Comparison of ENCODE assay signal across 10 mouse cellular contexts in the genomic region with DNA sequence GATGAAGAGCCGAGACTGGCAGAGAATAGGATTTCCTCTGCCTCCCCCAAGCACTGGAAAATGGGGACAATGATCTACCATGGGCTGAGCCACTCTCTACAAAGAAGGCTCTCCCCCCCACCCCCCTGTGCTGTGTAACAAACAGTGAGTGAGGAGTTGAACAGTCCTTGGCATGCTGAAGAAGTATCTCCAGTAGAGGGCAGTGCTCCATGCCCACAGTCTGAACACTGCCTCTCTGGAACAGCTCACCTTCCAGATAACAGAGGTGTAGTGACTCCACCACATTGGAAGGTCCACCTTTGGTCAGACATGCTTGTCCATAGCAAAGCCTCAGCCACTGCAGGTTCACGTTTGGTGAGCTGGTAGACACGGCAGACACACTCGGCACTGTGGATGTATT.
DNase-seq lines count a peak whose midpoint lies in the region; ATAC-seq and TF ChIP-seq lines count a peak whose summit lies in the region.
"Had no signal": no experiment of that assay in that cellular context is flagged by ENCODE, and none has a peak within 500 bp of the region (broad histone marks: within the 10 kb centered on the region; RNA-seq: fewer than 3 reads in every experiment).

No protein-coding gene starts in this region.

- H3K27me3 ChIP-seq in kidney, postnatal 0 days (ENCODE audit: insufficient read depth, low read length) = no peaks in the 10 kb centered on the region
- H3K27me3 ChIP-seq: embryonic facial prominence, embryonic 13.5 days had no signal

- no peaks in the 10 kb centered on the region for H3K4me1 ChIP-seq in kidney, postnatal 0 days (replicated peaks; ENCODE audit: insufficient read depth, low read length)

- H3K9me3 ChIP-seq in kidney, postnatal 0 days (replicated peaks; ENCODE audit: low read length) = no peaks in the 10 kb centered on the region
- H3K9me3 ChIP-seq: embryonic facial prominence, embryonic 13.5 days had no signal

- peak; percentile 85 for TF ChIP-seq CTCF in kidney, postnatal 0 days (IDR thresholded peaks at IDR 0.05; ENCODE audit: low read depth)

- H3K4me2 ChIP-seq in kidney, postnatal 0 days (ENCODE audit: low read length) = no peak overlapping the region
- H3K4me2 ChIP-seq: embryonic facial prominence, embryonic 13.5 days had no signal

- no peaks in the 10 kb centered on the region for H3K36me3 ChIP-seq in kidney, postnatal 0 days (ENCODE audit: insufficient read depth, low read length)
- H3K36me3 ChIP-seq: embryonic facial prominence, embryonic 13.5 days had no signal

- no peak for ATAC-seq in kidney, postnatal 0 days (replicated peaks; ENCODE audit: low FRiP score, low read depth)

- DNase-seq in ovary, postnatal 14 days (ENCODE audit: low spot score) = peak; percentile 12
- no peak for DNase-seq in ovary, postnatal 36 days (ENCODE audit: low spot score)
- DNase-seq in cerebellum, adult 11-12 months = peak; percentile 4
- DNase-seq in gonadal fat pad, adult 2 months (ENCODE audit: low read depth) = peak; percentile 6
- DNase-seq in kidney, postnatal 0 days (ENCODE audit: low spot score) = peak; percentile 76
- DNase-seq in lung, postnatal 25 days (ENCODE audit: low spot score) = peak; percentile 71
- peak; percentile 61 to 63 for DNase-seq in spleen, postnatal 36 days (ENCODE audit: low spot score in 2 of 2)
- DNase-seq in right cerebral cortex, postnatal 4 days = no peak

- H3K4me3 ChIP-seq in kidney, postnatal 0 days (replicated peaks; ENCODE audit: low read depth, low read length) = no peak overlapping the region
- H3K4me3 ChIP-seq: embryonic facial prominence, embryonic 13.5 days; myocyte had no signal

- H3K27ac ChIP-seq in kidney, postnatal 0 days = no peak overlapping the region
- H3K27ac ChIP-seq: embryonic facial prominence, embryonic 13.5 days had no signal

- no peak overlapping the region for H3K9ac ChIP-seq in kidney, postnatal 0 days (ENCODE audit: low read depth, low read length)
- H3K9ac ChIP-seq: embryonic facial prominence, embryonic 13.5 days had no signal

- 83% methylated on average over 4 of the region's 4 CpGs for WGBS in kidney, postnatal 0 days

Comparison
In these comparisons a context has a peak if more than half of its experiments do, and no peak if none do; other contexts are left out.
1. DNase-seq: peak in ovary, postnatal 14 days (single experiment), cerebellum, adult 11-12 months (single experiment), gonadal fat pad, adult 2 months (single experiment), kidney, postnatal 0 days (single experiment), lung, postnatal 25 days (single experiment) and spleen, postnatal 36 days (2 of 2); none in ovary, postnatal 36 days (single experiment) and right cerebral cortex, postnatal 4 days (single experiment).